Mouse (Mus musculus) lung, adult 2 months (tissue): ENCODE measurements around the gene Pelp1.

Source experiments
- CTCF ChIP-seq: fragments of 200-500 bp; IDR thresholded peaks from 2 replicates; pipeline ENCODE4 v1.5.1; 2011; ENCODE audit warnings: mild to moderate bottlenecking, low read length, control low read depth; ENCODE audit not compliant: insufficient read depth
- POLR2A ChIP-seq: fragments of 200-500 bp; IDR thresholded peaks from 2 replicates; pipeline ENCODE4 v1.6.1; 2011; ENCODE audit warnings: low read depth, mild to moderate bottlenecking, control low read depth, low read length, borderline replicate concordance; ENCODE audit errors: extremely low read depth

- TF ChIP-seq CTCF (no peak), POLR2A (no peak)
Measured at GRCm38 (mm10) chr11:70444667-70445066, 34.8 kb upstream of the Pelp1 start.
